Mouse (Mus musculus) stomach, postnatal 0 days (tissue): ENCODE data around the gene Sumo3. TPM values are rescaled to one million over a fixed set of nuclear protein-coding genes. Genes with fewer than 3 reads are reported as not detected.
A peak's percentile ranks its signal among the peaks of the same experiment; 100 is the strongest.

Source experiments
- ATAC-seq: fragments of 200-750 bp; cut with Nextera tagmentation; 2 replicates; pipeline ENCODE4 v1.8.0; 2017; ENCODE audit not compliant: low FRiP score, low TSS enrichment
- DNase-seq: peaks from one replicate; pipeline ENCODE4 v3.0.0-alpha.2; 2016; ENCODE audit warnings: low spot score
- H3K27ac ChIP-seq: fragments of 300-500 bp; sonication (generic); replicated peaks from 2 replicates; pipeline ENCODE4 v1.5.1; 2014; ENCODE audit warnings: mild to moderate bottlenecking, control low read depth
- H3K27me3 ChIP-seq: fragments of 300-500 bp; sonication (generic); 2 replicates; pipeline ENCODE4 v1.6.1; 2014; ENCODE audit warnings: low read length; ENCODE audit not compliant: control insufficient read depth, insufficient read depth
- H3K36me3 ChIP-seq: fragments of 300-500 bp; sonication (generic); 2 replicates; pipeline ENCODE4 v1.6.1; 2014; ENCODE audit warnings: low read length, mixed read lengths; ENCODE audit not compliant: control insufficient read depth, insufficient read depth
- H3K4me1 ChIP-seq: fragments of 300-500 bp; sonication (generic); replicated peaks from 2 replicates; pipeline ENCODE4 v1.6.1; 2014; ENCODE audit warnings: antibody characterized with exemption; ENCODE audit not compliant: control insufficient read depth, insufficient read depth
- H3K4me2 ChIP-seq: fragments of 300-500 bp; sonication (generic); replicated peaks from 2 replicates; pipeline ENCODE4 v1.6.1; 2014; ENCODE audit warnings: low read depth, mild to moderate bottlenecking, control low read depth, moderate library complexity
- H3K4me3 ChIP-seq: fragments of 300-500 bp; sonication (generic); 2 replicates; pipeline ENCODE4 v1.5.1; 2014; ENCODE audit warnings: low read depth, low read length, control low read depth
- H3K9ac ChIP-seq: fragments of 300-500 bp; sonication (generic); 2 replicates; pipeline ENCODE4 v1.6.1; 2014; ENCODE audit warnings: mild to moderate bottlenecking, low read length, control low read depth, mixed read lengths
- H3K9me3 ChIP-seq: fragments of 300-500 bp; sonication (generic); 2 replicates; pipeline ENCODE4 v1.6.1; 2016; ENCODE audit warnings: low read length; ENCODE audit not compliant: control insufficient read depth
- CTCF ChIP-seq: IDR thresholded peaks from 2 replicates; pipeline ENCODE4 v1.5.1; 2016; ENCODE audit warnings: antibody characterized with exemption, low read depth, mild to moderate bottlenecking, moderate library complexity
- EP300 ChIP-seq: optimal IDR thresholded peaks from 2 replicates; pipeline ENCODE3; 2016; ENCODE audit warnings: antibody characterized with exemption
- WGBS: fragments of 180-500 bp; shearing (Covaris S2); extraction: QIAGEN DNeasy Blood & Tissue Kit; methylation state at CpG from one replicate; pipeline ENCODE4 v1.1.7; 2014; 5-methylcytosine and 5-hydroxymethylcytosine counted together
- polyA plus RNA-seq: library from polyadenylated mRNA; unstranded; fragments of >200 nt; fragmentation: Nextera tagmentation; extraction: Ambion mirVana; gene quantifications from 2 replicates; pipeline ENCODE4 v1.2.1, GENCODE M21; 2015

Sumo3 gene
- polyA plus RNA-seq, 1 experiment from 2014 or later: 232 TPM

GRCm38 (mm10) chr10:77565005-77565404 is 40.9 kb upstream of the Sumo3 start:
- TF ChIP-seq EP300 (no peak), CTCF (no peak)
- H3K36me3 ChIP-seq: no peaks in the 10 kb centered on the region
- no peak overlapping the region for H3K4me3 ChIP-seq
- ATAC-seq: no peak
- no peak for DNase-seq
- no peak overlapping the region for H3K9ac ChIP-seq
- H3K4me1 ChIP-seq: no peaks in the 10 kb centered on the region; the same call in 1 of the 2 replicates
- no peak overlapping the region for H3K27ac ChIP-seq
- WGBS: 58% methylated on average over 8 of the region's 8 CpGs
- no peaks in the 10 kb centered on the region for H3K9me3 ChIP-seq
- no peaks in the 10 kb centered on the region for H3K27me3 ChIP-seq
- H3K4me2 ChIP-seq: no peak overlapping the region

GRCm38 (mm10) chr10:77566651-77567050 is 39.2 kb upstream of the Sumo3 start:
- Histone ChIP-seq H3K4me1 (no peaks in the 10 kb centered on the region; the same call in 1 of the 2 replicates), H3K4me2 (no peak overlapping the region), H3K36me3 (no peaks in the 10 kb centered on the region), H3K9me3 (no peaks in the 10 kb centered on the region), H3K4me3 (no peak overlapping the region), H3K9ac (no peak overlapping the region), H3K27ac (0 out of 2 replicates have a peak overlapping the region, but pooled peaks have one; percentile 49), H3K27me3 (no peaks in the 10 kb centered on the region)
- TF ChIP-seq EP300 (no peak), CTCF (peak; percentile 91)
- ATAC-seq (peak; percentile 41; the same call in 1 of the 2 replicates), DNase-seq (peak; percentile 87)
- 41% methylated on average over 8 of the region's 8 CpGs for WGBS

- Histone ChIP-seq H3K36me3 (no peaks in the 10 kb centered on the region), H3K27me3 (no peaks in the 10 kb centered on the region), H3K27ac (peak overlapping the region; percentile 72), H3K9me3 (no peaks in the 10 kb centered on the region), H3K4me1 (no peaks in the 10 kb centered on the region; the same call in 1 of the 2 replicates), H3K4me3 (no peak overlapping the region), H3K9ac (no peak overlapping the region), H3K4me2 (no peak overlapping the region)
- no peak for TF ChIP-seq EP300
- no peak for TF ChIP-seq CTCF
- ATAC-seq: no peak
- DNase-seq: no peak
- WGBS: 19% methylated on average over 7 of the region's 7 CpGs
Measured at GRCm38 (mm10) chr10:77569481-77569880, 36.4 kb upstream of the Sumo3 start.

DNA sequence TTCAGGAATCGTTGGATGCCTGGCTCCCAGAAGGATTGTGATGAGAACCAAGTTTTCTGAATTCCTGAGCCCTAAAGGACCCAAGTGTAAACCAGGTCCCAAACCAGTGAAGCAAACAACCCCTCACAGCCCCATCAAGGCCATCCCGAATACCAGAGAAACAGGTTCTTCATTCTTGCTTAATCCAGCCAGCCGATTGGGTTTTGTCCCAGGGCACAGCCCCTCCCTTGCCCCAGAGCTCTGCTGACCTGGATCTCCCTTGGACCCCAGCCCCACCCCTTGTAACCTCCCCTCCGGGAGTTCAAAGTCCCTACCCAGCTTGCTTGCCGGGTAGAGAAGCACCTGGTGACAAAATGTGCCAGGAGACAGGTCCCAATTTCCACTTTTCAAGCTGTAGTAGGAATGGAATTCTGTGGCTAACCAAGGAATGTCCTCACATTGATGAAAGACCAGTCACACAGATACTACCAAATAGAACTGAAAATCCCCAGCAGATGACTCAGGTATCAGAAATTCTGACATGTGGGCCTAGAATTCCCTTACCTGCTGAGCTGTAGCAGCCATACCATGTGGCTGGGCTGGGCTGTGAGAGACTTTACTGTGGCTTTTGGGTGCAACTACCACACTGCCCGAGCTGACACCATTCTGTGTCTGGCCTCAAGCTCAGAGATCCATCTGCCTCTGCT is 35.8 kb upstream of the Sumo3 start:
- Histone ChIP-seq H3K36me3 (no peaks in the 10 kb centered on the region), H3K27me3 (no peaks in the 10 kb centered on the region), H3K4me1 (no peaks in the 10 kb centered on the region; the same call in 1 of the 2 replicates), H3K9me3 (no peaks in the 10 kb centered on the region), H3K4me2 (no peak overlapping the region), H3K9ac (no peak overlapping the region), H3K4me3 (no peak overlapping the region), H3K27ac (peak overlapping the region; percentile 72)
- ATAC-seq (peak; percentile 43), DNase-seq (peak; percentile 76)
- 30% methylated on average over 6 of the region's 6 CpGs for WGBS
- TF ChIP-seq EP300: peak; percentile 61
- TF ChIP-seq CTCF: no peak

- 10% methylated on average over 3 of the region's 3 CpGs for WGBS
- Histone ChIP-seq H3K4me1 (no peaks in the 10 kb centered on the region; the same call in 1 of the 2 replicates), H3K27me3 (no peaks in the 10 kb centered on the region), H3K4me2 (no peak overlapping the region), H3K27ac (peak overlapping the region; percentile 49; the same call in 1 of the 2 replicates), H3K4me3 (no peak overlapping the region), H3K36me3 (no peaks in the 10 kb centered on the region), H3K9ac (no peak overlapping the region), H3K9me3 (no peaks in the 10 kb centered on the region)
- peak; percentile 49 for DNase-seq
- ATAC-seq: no peak
- peak; percentile 65 for TF ChIP-seq CTCF
- TF ChIP-seq EP300: no peak
Measured at GRCm38 (mm10) chr10:77572225-77572624, 33.7 kb upstream of the Sumo3 start.

- WGBS: 57% methylated on average over 1 of the region's 1 CpGs
- no peak overlapping the region for H3K4me2 ChIP-seq
- no peaks in the 10 kb centered on the region; the same call in 1 of the 2 replicates for H3K4me1 ChIP-seq
- no peaks in the 10 kb centered on the region for H3K9me3 ChIP-seq
- H3K4me3 ChIP-seq: no peak overlapping the region
- peak overlapping the region; percentile 20; the same call in 1 of the 2 replicates for H3K27ac ChIP-seq
- no peak overlapping the region for H3K9ac ChIP-seq
- H3K36me3 ChIP-seq: no peaks in the 10 kb centered on the region
- DNase-seq (no peak), ATAC-seq (0 out of 2 replicates have a peak, but pooled peaks have one; percentile 22)
- no peaks in the 10 kb centered on the region for H3K27me3 ChIP-seq
- TF ChIP-seq EP300: no peak
- no peak for TF ChIP-seq CTCF
Measured at GRCm38 (mm10) chr10:77573162-77573561, 32.7 kb upstream of the Sumo3 start.
